Mouse (Mus musculus) neural tube, embryonic 11.5 days (tissue): Measurements from ENCODE around the gene Them7. TPM values are rescaled to one million over a fixed set of nuclear protein-coding genes. Genes with fewer than 3 reads are reported as not detected.

Experiments
- ATAC-seq: fragments of 200-750 bp; cut with Nextera tagmentation; 2 replicates; pipeline ENCODE4 v1.8.0; 2017; ENCODE audit warnings: moderate number of reproducible peaks, mild to moderate bottlenecking, moderate TSS enrichment, moderate library complexity; ENCODE audit not compliant: insufficient read depth, low FRiP score, low TSS enrichment
- DNase-seq: peaks from one replicate; pipeline ENCODE4 v3.0.0-alpha.2; 2015; ENCODE audit warnings: low spot score
- H3K27ac ChIP-seq: fragments of 300-500 bp; sonication (generic); 2 replicates; pipeline ENCODE4 v1.5.1; 2014; ENCODE audit warnings: low read depth, mild to moderate bottlenecking, low read length
- H3K27me3 ChIP-seq: fragments of 300-500 bp; sonication (generic); 2 replicates; pipeline ENCODE4 v1.6.1; 2014; ENCODE audit warnings: mild to moderate bottlenecking, low read length, mixed read lengths; ENCODE audit not compliant: control insufficient read depth, insufficient read depth
- H3K36me3 ChIP-seq: fragments of 300-500 bp; sonication (generic); 2 replicates; pipeline ENCODE4 v1.6.1; 2014; ENCODE audit warnings: mild to moderate bottlenecking, low read length, moderate library complexity, mixed read lengths; ENCODE audit not compliant: control insufficient read depth, insufficient read depth
- H3K4me1 ChIP-seq: fragments of 300-500 bp; sonication (generic); 2 replicates; pipeline ENCODE4 v1.6.1; 2014; ENCODE audit warnings: low read length, mixed read lengths; ENCODE audit not compliant: control insufficient read depth, insufficient read depth
- H3K4me2 ChIP-seq: fragments of 300-500 bp; sonication (generic); 2 replicates; pipeline ENCODE4 v1.6.1; 2014; ENCODE audit warnings: low read depth, mild to moderate bottlenecking, moderate library complexity
- H3K4me3 ChIP-seq: fragments of 300-500 bp; sonication (generic); 2 replicates; pipeline ENCODE4 v1.5.1; 2014; ENCODE audit warnings: low read depth, low read length
- H3K9ac ChIP-seq: fragments of 300-500 bp; sonication (generic); 2 replicates; pipeline ENCODE4 v1.6.1; 2014; ENCODE audit warnings: mild to moderate bottlenecking, low read length
- H3K9me3 ChIP-seq: fragments of 300-500 bp; sonication (generic); 2 replicates; pipeline ENCODE4 v1.6.1; 2016; ENCODE audit warnings: low read length; ENCODE audit not compliant: control insufficient read depth
- WGBS: fragments of 180-500 bp; shearing (Covaris S2); extraction: QIAGEN DNeasy Blood & Tissue Kit; methylation state at CpG from one replicate; pipeline ENCODE4 v1.1.7; 2014; 5-methylcytosine and 5-hydroxymethylcytosine counted together
- polyA plus RNA-seq: library from polyadenylated mRNA; unstranded; fragments of >200 nt; fragmentation: Nextera tagmentation; extraction: Ambion mirVana; gene quantifications from 2 replicates; pipeline ENCODE4 v1.2.1, GENCODE M21; 2014

Gene Them7
- polyA plus RNA-seq, 1 experiment from 2014 or later, result 0.73 TPM

GRCm38 (mm10) chr2:105384998-105385397, 160.9 kb downstream of the Them7 start:
- no peak for DNase-seq
- no peaks in the 10 kb centered on the region for H3K4me1 ChIP-seq
- H3K27ac ChIP-seq, result no peak overlapping the region
- ATAC-seq, result no peak
- H3K4me2 ChIP-seq, result no peak overlapping the region
- no peak overlapping the region for H3K9ac ChIP-seq
- peaks cover 6% of the 10 kb centered on the region; the same call in 1 of the 2 replicates for H3K36me3 ChIP-seq
- H3K27me3 ChIP-seq, result no peaks in the 10 kb centered on the region
- WGBS, result 85% methylated on average over 3 of the region's 3 CpGs
- no peaks in the 10 kb centered on the region for H3K9me3 ChIP-seq
- H3K4me3 ChIP-seq, result no peak overlapping the region

- Histone ChIP-seq H3K4me3 (no peak overlapping the region), H3K36me3 (peaks cover 8% of the 10 kb centered on the region), H3K4me1 (no peaks in the 10 kb centered on the region), H3K27me3 (no peaks in the 10 kb centered on the region), H3K27ac (no peak overlapping the region), H3K9me3 (no peaks in the 10 kb centered on the region), H3K4me2 (no peak overlapping the region), H3K9ac (no peak overlapping the region)
- DNase-seq, result no peak
- WGBS, result 82% methylated on average over 4 of the region's 4 CpGs
- ATAC-seq, result no peak
Observed at GRCm38 (mm10) chr2:105386418-105386817, 162.3 kb downstream of the Them7 start.

GRCm38 (mm10) chr2:105389007-105389890, 165.1 kb downstream of the Them7 start:
- Histone ChIP-seq H3K4me1 (no peaks in the 10 kb centered on the region), H3K27me3 (no peaks in the 10 kb centered on the region), H3K27ac (no peak overlapping the region), H3K4me3 (no peak overlapping the region), H3K9me3 (no peaks in the 10 kb centered on the region), H3K9ac (no peak overlapping the region), H3K4me2 (no peak overlapping the region), H3K36me3 (peaks cover 10% of the 10 kb centered on the region)
- ATAC-seq (no peak), DNase-seq (no peak)
- 91% methylated on average over 17 of the region's 17 CpGs for WGBS

GRCm38 (mm10) chr2:105390653-105391413, 166.7 kb downstream of the Them7 start:
- Histone ChIP-seq H3K27me3 (no peaks in the 10 kb centered on the region), H3K9me3 (no peaks in the 10 kb centered on the region), H3K36me3 (peaks cover 10% of the 10 kb centered on the region), H3K4me3 (no peak overlapping the region), H3K4me1 (no peaks in the 10 kb centered on the region), H3K9ac (no peak overlapping the region), H3K27ac (no peak overlapping the region), H3K4me2 (no peak overlapping the region)
- WGBS, result 88% methylated on average over 6 of the region's 6 CpGs
- DNase-seq (no peak), ATAC-seq (no peak)

- H3K4me1 ChIP-seq, result no peaks in the 10 kb centered on the region
- ATAC-seq (no peak), DNase-seq (no peak)
- H3K36me3 ChIP-seq, result peaks cover 6% of the 10 kb centered on the region
- no peak overlapping the region for H3K9ac ChIP-seq
- no peak overlapping the region for H3K4me2 ChIP-seq
- no peaks in the 10 kb centered on the region for H3K9me3 ChIP-seq
- no peak overlapping the region for H3K4me3 ChIP-seq
- H3K27ac ChIP-seq, result no peak overlapping the region
- WGBS, result 98% methylated on average over 4 of the region's 4 CpGs
- no peaks in the 10 kb centered on the region for H3K27me3 ChIP-seq
Observed at GRCm38 (mm10) chr2:105391414-105391784, 167.3 kb downstream of the Them7 start.

GRCm38 (mm10) chr2:105392514-105392913, 168.4 kb downstream of the Them7 start:
- H3K4me3 ChIP-seq, result no peak overlapping the region
- peaks cover 4% of the 10 kb centered on the region for H3K36me3 ChIP-seq
- no peak overlapping the region for H3K9ac ChIP-seq
- H3K27me3 ChIP-seq, result no peaks in the 10 kb centered on the region
- H3K4me1 ChIP-seq, result peaks cover 7% of the 10 kb centered on the region
- ATAC-seq (no peak), DNase-seq (no peak)
- WGBS, result 72% methylated on average over 2 of the region's 2 CpGs
- no peak overlapping the region for H3K4me2 ChIP-seq
- no peaks in the 10 kb centered on the region for H3K9me3 ChIP-seq
- no peak overlapping the region for H3K27ac ChIP-seq

- no peak overlapping the region for H3K4me3 ChIP-seq
- no peak overlapping the region for H3K27ac ChIP-seq
- H3K9me3 ChIP-seq, result no peaks in the 10 kb centered on the region
- peaks cover 16% of the 10 kb centered on the region for H3K4me1 ChIP-seq
- H3K4me2 ChIP-seq, result no peak overlapping the region
- ATAC-seq (no peak), DNase-seq (no peak)
- 97% methylated on average over 4 of the region's 4 CpGs for WGBS
- H3K27me3 ChIP-seq, result no peaks in the 10 kb centered on the region
- no peak overlapping the region for H3K9ac ChIP-seq
- H3K36me3 ChIP-seq, result peaks cover 4% of the 10 kb centered on the region
Observed at GRCm38 (mm10) chr2:105394375-105394774, 170.3 kb downstream of the Them7 start.

- DNase-seq, result no peak
- peaks cover 2% of the 10 kb centered on the region for H3K36me3 ChIP-seq
- H3K4me1 ChIP-seq, result peaks cover 16% of the 10 kb centered on the region
- no peaks in the 10 kb centered on the region for H3K27me3 ChIP-seq
- no peak overlapping the region for H3K27ac ChIP-seq
- no peak overlapping the region for H3K9ac ChIP-seq
- WGBS, result 93% methylated on average over 9 of the region's 9 CpGs
- no peak overlapping the region for H3K4me2 ChIP-seq
- H3K9me3 ChIP-seq, result no peaks in the 10 kb centered on the region
- no peak for ATAC-seq
- H3K4me3 ChIP-seq, result no peak overlapping the region
Observed at GRCm38 (mm10) chr2:105396066-105396465, 171.9 kb downstream of the Them7 start.
